Mouse (Mus musculus) hindbrain, embryonic 11.5 days (tissue): ENCODE measurements around the gene Irx1. TPM values are rescaled to one million over a fixed set of nuclear protein-coding genes. Genes with fewer than 3 reads are reported as not detected.
A peak's percentile ranks its signal among the peaks of the same experiment; 100 is the strongest.

Source experiments
- ATAC-seq: fragments of 200-750 bp; cut with Nextera tagmentation; 2 replicates; pipeline ENCODE4 v1.8.0; 2017; ENCODE audit warnings: mild to moderate bottlenecking, moderate TSS enrichment, moderate library complexity; ENCODE audit not compliant: low FRiP score
- DNase-seq: peaks from one replicate; pipeline ENCODE4 v3.0.0-alpha.2; 2015; ENCODE audit warnings: low spot score
- H3K27ac ChIP-seq: fragments of 300-500 bp; sonication (generic); 2 replicates; pipeline ENCODE4 v1.5.1; 2014; ENCODE audit warnings: mild to moderate bottlenecking, low read depth, low read length
- H3K27me3 ChIP-seq: fragments of 300-500 bp; sonication (generic); 2 replicates; pipeline ENCODE4 v1.6.1; 2014; ENCODE audit warnings: mild to moderate bottlenecking, low read length, moderate library complexity, mixed read lengths; ENCODE audit not compliant: control insufficient read depth, insufficient read depth
- H3K36me3 ChIP-seq: fragments of 300-500 bp; sonication (generic); 2 replicates; pipeline ENCODE4 v1.6.1; 2014; ENCODE audit warnings: mild to moderate bottlenecking, low read length, moderate library complexity, mixed read lengths; ENCODE audit not compliant: control insufficient read depth, insufficient read depth
- H3K4me1 ChIP-seq: fragments of 300-500 bp; sonication (generic); replicated peaks from 2 replicates; pipeline ENCODE4 v1.6.1; 2014; ENCODE audit warnings: low read length, mixed read lengths; ENCODE audit not compliant: control insufficient read depth, insufficient read depth
- H3K4me2 ChIP-seq: fragments of 300-500 bp; sonication (generic); replicated peaks from 2 replicates; pipeline ENCODE4 v1.6.1; 2014; ENCODE audit warnings: mild to moderate bottlenecking, low read depth, low read length
- H3K4me3 ChIP-seq: fragments of 300-500 bp; sonication (generic); 2 replicates; pipeline ENCODE4 v1.5.1; 2014; ENCODE audit warnings: low read depth, low read length
- H3K9ac ChIP-seq: fragments of 300-500 bp; sonication (generic); 2 replicates; pipeline ENCODE4 v1.6.1; 2014; ENCODE audit warnings: low read depth, low read length
- H3K9me3 ChIP-seq: fragments of 300-500 bp; sonication (generic); 2 replicates; pipeline ENCODE4 v1.6.1; 2016; ENCODE audit warnings: low read length; ENCODE audit not compliant: control insufficient read depth
- WGBS: fragments of 180-500 bp; shearing (Covaris S2); extraction: QIAGEN DNeasy Blood & Tissue Kit; methylation state at CpG from one replicate; pipeline ENCODE4 v1.1.7; 2014; 5-methylcytosine and 5-hydroxymethylcytosine counted together
- polyA plus RNA-seq: library from polyadenylated mRNA; unstranded; fragments of >200 nt; fragmentation: Nextera tagmentation; extraction: Ambion mirVana; gene quantifications from 2 replicates; pipeline ENCODE4 v1.2.1, GENCODE M21; 2014

Irx1 gene
- polyA plus RNA-seq, result 6.7 and 7.1 TPM in 2 replicates

DNA sequence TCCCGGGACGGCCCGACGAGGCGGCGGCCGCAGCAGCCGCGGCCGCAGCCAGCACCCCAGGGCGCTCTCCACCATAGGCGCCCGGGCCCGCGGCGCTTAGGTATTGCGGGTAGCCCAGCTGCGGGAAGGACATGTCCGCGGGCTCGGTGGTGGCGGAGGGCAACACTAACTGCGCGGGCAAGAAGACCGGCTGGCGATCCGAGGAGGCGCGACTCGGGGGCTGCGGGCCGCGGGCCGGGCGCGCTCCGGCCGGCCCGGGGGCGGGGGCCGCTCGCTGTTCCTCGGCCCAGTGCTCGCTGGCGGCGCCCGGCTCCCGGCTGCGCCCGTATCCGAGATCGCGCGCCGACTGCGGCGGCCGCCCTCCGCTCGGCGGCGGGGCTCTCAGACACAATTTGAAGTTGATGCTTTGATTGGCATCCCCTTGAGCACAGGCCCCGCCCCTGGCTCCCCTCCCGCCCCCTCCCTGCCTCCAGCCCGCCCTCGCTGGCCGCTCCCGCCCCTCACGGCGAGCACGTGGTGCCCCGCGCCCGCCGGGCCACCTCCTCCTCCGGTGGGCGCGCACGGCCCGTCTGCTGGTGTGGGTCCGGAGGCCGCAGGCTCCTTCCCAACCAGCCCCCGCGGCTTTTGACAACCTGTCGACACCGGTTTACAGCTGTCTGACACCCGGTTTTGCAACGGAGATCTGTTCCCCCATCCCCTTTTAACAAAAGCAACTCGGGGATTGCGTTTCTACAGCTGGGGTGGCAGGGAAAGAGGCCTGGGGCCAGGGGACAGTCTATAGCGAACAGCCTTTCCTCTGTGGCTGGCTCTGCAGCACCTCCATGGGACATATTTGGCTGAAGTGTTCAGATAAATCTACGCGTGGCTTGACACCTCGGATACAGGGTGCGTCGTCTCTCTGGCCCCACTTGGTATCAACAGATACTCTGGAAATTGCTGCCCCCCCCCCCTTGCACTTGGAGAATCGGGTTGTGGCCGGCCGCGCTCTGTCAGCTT is at the start of gene Irx1:
Irx1 (minus strand) TSS at position 368 of the 996 bp plus-strand sequence.
- H3K27me3 ChIP-seq, result peaks cover 47% of the 10 kb centered on the region
- peak; percentile 85 for ATAC-seq
- no peaks in the 10 kb centered on the region for H3K9me3 ChIP-seq
- DNase-seq, result peak; percentile 85
- WGBS, result under 1% methylated on average over 76 of the region's 100 CpGs
- peak within 1 kb of the TSS; percentile 83 for H3K9ac ChIP-seq
- peak within 1 kb of the TSS; percentile 88 for H3K4me3 ChIP-seq
- H3K27ac ChIP-seq, result peak within 1 kb of the TSS; percentile 93
- H3K4me1 ChIP-seq, result peaks cover 2% of the 10 kb centered on the region; the same call in 1 of the 2 replicates
- H3K36me3 ChIP-seq, result no peaks in the 10 kb centered on the region
- H3K4me2 ChIP-seq, result peak within 1 kb of the TSS; percentile 77

DNA sequence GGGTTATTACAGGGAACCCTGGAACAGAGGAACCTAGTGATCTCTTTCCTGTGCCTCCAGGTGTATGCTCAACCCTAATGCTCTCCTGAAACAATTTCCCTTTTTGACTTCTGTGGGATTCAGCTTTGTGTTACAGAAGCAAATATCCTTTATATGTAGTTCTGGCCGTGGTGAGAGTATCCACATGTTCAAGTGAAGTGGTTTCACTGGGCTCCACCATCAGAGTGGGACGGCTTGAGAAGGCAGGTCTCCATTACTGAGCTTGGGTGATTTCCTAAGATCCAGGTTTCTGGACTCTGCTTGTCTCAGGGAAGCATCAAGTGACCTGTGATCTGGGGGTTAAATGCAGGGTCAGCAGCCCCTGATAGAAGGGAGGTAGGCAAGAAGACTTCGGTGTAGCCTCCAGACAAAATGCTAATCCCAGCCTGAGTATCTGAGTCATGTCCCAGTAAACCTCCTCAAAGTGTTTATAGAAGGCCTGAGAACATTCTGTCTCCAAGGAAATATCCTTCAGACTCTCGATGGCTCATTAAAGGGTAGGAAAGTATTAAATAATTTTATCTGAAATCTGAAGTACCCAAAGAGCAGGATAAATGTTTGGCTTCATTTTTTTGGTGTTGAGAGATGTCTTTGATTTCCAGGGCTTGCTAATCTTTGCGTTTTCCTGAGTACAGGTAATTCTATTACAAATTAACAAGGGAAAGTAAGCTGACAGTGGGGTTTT is 16.6 kb upstream of the Irx1 start:
- no peak overlapping the region for H3K27ac ChIP-seq
- H3K9ac ChIP-seq, result no peak overlapping the region
- 73% methylated on average over 5 of the region's 5 CpGs for WGBS
- H3K9me3 ChIP-seq, result no peaks in the 10 kb centered on the region
- H3K27me3 ChIP-seq, result no peaks in the 10 kb centered on the region
- ATAC-seq, result no peak
- no peaks in the 10 kb centered on the region for H3K36me3 ChIP-seq
- no peak overlapping the region for H3K4me3 ChIP-seq
- DNase-seq, result no peak
- H3K4me2 ChIP-seq, result no peak overlapping the region
- H3K4me1 ChIP-seq, result no peaks in the 10 kb centered on the region

DNA sequence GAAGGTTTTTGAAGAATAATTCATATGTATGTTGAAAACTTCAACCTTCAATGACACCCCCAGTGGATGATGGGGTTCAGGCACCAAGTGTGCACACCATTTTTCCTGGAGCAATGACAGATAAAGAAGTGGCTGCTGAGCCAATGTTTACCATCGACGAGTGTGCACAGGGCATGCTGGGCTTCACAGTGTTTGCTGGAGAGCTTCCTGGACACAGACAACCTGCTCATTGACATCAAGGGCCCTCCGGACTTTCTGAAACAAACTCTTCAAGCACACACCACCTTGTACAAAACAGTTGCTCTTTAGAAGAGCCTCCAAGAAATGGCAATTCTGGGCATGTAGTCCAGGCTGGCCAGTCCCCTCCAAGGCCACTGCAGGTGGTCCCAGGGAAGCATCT is 12.2 kb upstream of the Irx1 start:
- ATAC-seq (no peak), DNase-seq (no peak)
- no peak overlapping the region for H3K9ac ChIP-seq
- H3K36me3 ChIP-seq, result no peaks in the 10 kb centered on the region
- H3K9me3 ChIP-seq, result no peaks in the 10 kb centered on the region
- H3K4me2 ChIP-seq, result no peak overlapping the region
- H3K27ac ChIP-seq, result no peak overlapping the region
- H3K27me3 ChIP-seq, result no peaks in the 10 kb centered on the region
- 87% methylated on average over 3 of the region's 3 CpGs for WGBS
- H3K4me3 ChIP-seq, result no peak overlapping the region
- H3K4me1 ChIP-seq, result no peaks in the 10 kb centered on the region

DNA sequence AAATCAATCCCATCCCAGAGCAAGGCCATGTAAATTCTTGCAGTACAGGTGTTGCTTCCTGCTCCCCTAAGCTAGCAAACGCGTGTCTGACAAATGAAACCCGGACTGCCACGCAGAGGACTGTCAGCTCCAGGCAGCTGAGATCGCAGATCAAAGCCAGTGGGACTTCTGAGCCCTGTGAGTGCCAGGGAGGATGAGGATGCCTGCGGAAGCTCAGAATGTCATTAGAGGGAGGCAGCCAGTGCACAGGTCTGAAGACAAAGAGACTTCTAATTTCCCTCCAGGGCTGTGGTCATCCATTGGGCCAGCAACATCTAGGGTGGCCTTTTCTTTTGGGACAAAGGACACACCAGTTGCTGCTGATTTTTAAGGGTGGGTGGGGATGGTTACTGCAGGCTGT is 4.8 kb upstream of the Irx1 start:
- Histone ChIP-seq H3K4me3 (no peak overlapping the region), H3K27me3 (peaks cover 49% of the 10 kb centered on the region), H3K4me1 (peaks cover 2% of the 10 kb centered on the region; the same call in 1 of the 2 replicates), H3K27ac (no peak overlapping the region), H3K9me3 (no peaks in the 10 kb centered on the region), H3K4me2 (peak overlapping the region; percentile 29), H3K9ac (0 out of 2 replicates have a peak overlapping the region, but pooled peaks have one; percentile 34), H3K36me3 (no peaks in the 10 kb centered on the region)
- peak; percentile 53 for DNase-seq
- no peak for ATAC-seq
- WGBS, result 0% methylated on average over 6 of the region's 6 CpGs

DNA sequence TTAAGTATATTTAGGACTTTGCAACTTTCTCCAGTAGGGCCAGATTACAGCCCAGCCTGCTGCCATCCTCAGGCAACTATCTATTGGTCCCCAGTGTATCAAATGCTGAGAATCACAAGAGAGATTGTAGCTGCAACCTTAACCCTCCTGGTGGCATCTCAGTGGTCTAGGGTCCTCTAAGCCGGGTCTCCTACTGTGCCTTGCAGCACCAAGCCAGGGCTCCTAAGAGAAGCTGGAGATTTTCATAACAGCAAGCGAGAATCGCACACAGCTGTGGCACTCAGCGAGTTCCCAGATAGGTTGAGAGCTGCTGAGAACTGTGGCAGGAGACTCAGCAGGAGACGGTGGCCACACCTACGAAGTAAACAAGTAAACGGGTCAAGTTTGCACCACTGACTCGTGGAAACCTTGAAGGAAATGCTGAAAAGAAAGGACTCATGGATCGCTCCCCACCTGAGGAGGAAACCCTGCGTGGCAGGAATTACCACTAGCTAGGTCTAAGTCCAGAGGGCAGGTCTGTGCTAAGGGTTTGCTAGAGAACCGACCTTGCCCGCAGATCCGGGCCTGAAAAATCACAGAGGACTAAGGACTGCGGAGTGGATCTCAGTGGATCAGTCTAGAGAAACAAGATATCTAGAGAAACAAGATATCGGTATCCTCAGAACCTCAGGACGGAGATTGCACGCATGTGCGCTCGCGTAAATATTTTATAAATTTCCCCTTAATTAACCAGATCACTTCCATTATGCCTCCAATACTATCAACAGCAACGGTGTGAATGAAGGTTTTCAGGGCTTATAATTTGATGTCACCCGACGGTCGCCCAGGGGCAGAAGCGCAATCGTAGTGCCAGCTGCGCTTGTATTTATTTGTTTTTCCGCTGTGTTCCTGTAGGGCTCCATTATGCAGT is 4.1 kb upstream of the Irx1 start:
- ATAC-seq, result no peak
- peak; percentile 44 for DNase-seq
- no peaks in the 10 kb centered on the region for H3K9me3 ChIP-seq
- H3K4me2 ChIP-seq, result peak overlapping the region; percentile 29
- H3K27me3 ChIP-seq, result peaks cover 49% of the 10 kb centered on the region
- no peak overlapping the region for H3K9ac ChIP-seq
- 4% methylated on average over 28 of the region's 28 CpGs for WGBS
- H3K4me3 ChIP-seq, result no peak overlapping the region
- H3K4me1 ChIP-seq, result peaks cover 2% of the 10 kb centered on the region; the same call in 1 of the 2 replicates
- H3K36me3 ChIP-seq, result no peaks in the 10 kb centered on the region
- H3K27ac ChIP-seq, result no peak overlapping the region

DNA sequence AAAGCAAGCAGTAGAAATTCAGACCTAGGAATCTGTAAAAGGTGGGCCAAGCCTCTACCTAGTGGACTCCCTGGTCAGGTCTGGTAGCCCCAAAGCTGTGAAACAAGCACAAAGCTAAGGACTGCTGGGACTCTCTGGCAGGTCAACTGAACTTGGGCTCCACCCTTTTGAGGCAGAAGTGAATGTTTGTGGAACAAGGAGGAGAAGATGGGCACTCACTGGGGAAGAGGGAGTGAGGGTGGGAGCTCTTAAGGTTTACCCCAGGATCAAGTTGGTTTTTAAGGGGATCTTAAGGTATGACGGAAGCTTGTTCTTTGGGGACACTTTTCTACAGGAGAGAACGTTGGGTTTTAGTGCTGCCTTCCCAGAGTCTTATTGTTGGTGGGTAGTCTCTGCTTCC is 3.1 kb upstream of the Irx1 start:
- DNase-seq (peak; percentile 9), ATAC-seq (no peak)

DNA sequence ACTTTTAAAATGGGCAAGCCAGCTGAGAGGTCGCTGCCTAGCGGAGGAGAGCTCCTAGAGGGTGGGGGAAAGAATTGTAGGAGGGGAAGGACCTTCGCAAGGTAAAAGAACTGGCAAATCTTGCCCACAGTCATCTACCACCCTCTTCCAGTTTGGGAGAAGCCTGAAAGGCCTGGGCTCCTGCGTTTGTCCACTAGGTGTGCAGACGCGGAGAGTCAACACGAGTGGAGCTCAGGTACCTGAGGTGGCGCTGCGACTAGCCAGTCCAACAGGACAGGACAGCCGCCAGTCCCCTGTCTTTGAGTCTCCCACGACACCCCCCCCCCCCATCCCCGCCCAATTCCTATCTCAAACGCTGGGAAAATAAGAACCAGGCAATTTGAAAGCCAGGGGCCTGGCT is 843 bp upstream of the Irx1 start:
- no peaks in the 10 kb centered on the region for H3K36me3 ChIP-seq
- H3K9me3 ChIP-seq, result no peaks in the 10 kb centered on the region
- no peak overlapping the region for H3K27ac ChIP-seq
- DNase-seq (peak; percentile 53), ATAC-seq (0 out of 2 replicates have a peak, but pooled peaks have one; percentile 2)
- H3K4me3 ChIP-seq, result peak overlapping the region; percentile 88
- peaks cover 48% of the 10 kb centered on the region for H3K27me3 ChIP-seq
- H3K4me2 ChIP-seq, result peak overlapping the region; percentile 77
- no peak overlapping the region for H3K9ac ChIP-seq
- 4% methylated on average over 13 of the region's 13 CpGs for WGBS
- peaks cover 2% of the 10 kb centered on the region; the same call in 1 of the 2 replicates for H3K4me1 ChIP-seq

More for the DNA sequence above, 3.1 kb upstream of the Irx1 start:
- no peak overlapping the region for H3K27ac ChIP-seq
- no peaks in the 10 kb centered on the region for H3K36me3 ChIP-seq
- 25% methylated on average over 2 of the region's 2 CpGs for WGBS
- H3K4me1 ChIP-seq, result peaks cover 2% of the 10 kb centered on the region; the same call in 1 of the 2 replicates
- no peaks in the 10 kb centered on the region for H3K9me3 ChIP-seq
- no peak overlapping the region for H3K4me2 ChIP-seq
- no peak overlapping the region for H3K4me3 ChIP-seq
- H3K27me3 ChIP-seq, result peaks cover 49% of the 10 kb centered on the region
- no peak overlapping the region for H3K9ac ChIP-seq
